Mouse (Mus musculus) intestine, postnatal 0 days (tissue): ENCODE data around the gene Med11. TPM values are rescaled to one million over a fixed set of nuclear protein-coding genes. Genes with fewer than 3 reads are reported as not detected.

ENCODE experiments used
- ATAC-seq: fragments of 200-750 bp; cut with Nextera tagmentation; 2 replicates; pipeline ENCODE4 v1.8.0; 2017; ENCODE audit warnings: mild to moderate bottlenecking, moderate TSS enrichment, moderate library complexity
- H3K27ac ChIP-seq: fragments of 300-500 bp; sonication (generic); 2 replicates; pipeline ENCODE4 v1.5.1; 2014; ENCODE audit warnings: mild to moderate bottlenecking, low read depth, low read length, moderate library complexity
- H3K27me3 ChIP-seq: fragments of 300-500 bp; sonication (generic); replicated peaks from 2 replicates; pipeline ENCODE4 v1.6.1; 2014; ENCODE audit warnings: low read length, mixed read lengths; ENCODE audit not compliant: control insufficient read depth, insufficient read depth
- H3K36me3 ChIP-seq: fragments of 300-500 bp; sonication (generic); 2 replicates; pipeline ENCODE4 v1.6.1; 2014; ENCODE audit warnings: mild to moderate bottlenecking, moderate library complexity; ENCODE audit not compliant: control insufficient read depth, insufficient read depth
- H3K4me1 ChIP-seq: fragments of 300-500 bp; sonication (generic); replicated peaks from 2 replicates; pipeline ENCODE4 v1.6.1; 2014; ENCODE audit warnings: antibody characterized with exemption, low read length, mixed read lengths; ENCODE audit not compliant: control insufficient read depth, insufficient read depth
- H3K4me2 ChIP-seq: fragments of 300-500 bp; sonication (generic); replicated peaks from 2 replicates; pipeline ENCODE4 v1.6.1; 2014; ENCODE audit warnings: low read depth, mild to moderate bottlenecking, moderate library complexity
- H3K4me3 ChIP-seq: fragments of 300-500 bp; sonication (generic); 2 replicates; pipeline ENCODE4 v1.5.1; 2014; ENCODE audit warnings: low read depth, low read length
- H3K9ac ChIP-seq: fragments of 300-500 bp; sonication (generic); 2 replicates; pipeline ENCODE4 v1.6.1; 2014; ENCODE audit warnings: mild to moderate bottlenecking, low read depth, low read length
- H3K9me3 ChIP-seq: fragments of 300-500 bp; sonication (generic); 2 replicates; pipeline ENCODE4 v1.6.1; 2016; ENCODE audit warnings: mixed run types; ENCODE audit not compliant: control insufficient read depth
- CTCF ChIP-seq: sonication (generic); IDR thresholded peaks from 2 replicates; pipeline ENCODE4 v1.5.1; 2016; ENCODE audit warnings: low read depth, mild to moderate bottlenecking, control low read depth, antibody characterized with exemption, moderate library complexity
- WGBS: fragments of 180-500 bp; shearing (Covaris S2); extraction: QIAGEN DNeasy Blood & Tissue Kit; methylation state at CpG from one replicate; pipeline ENCODE4 v1.1.7; 2014; 5-methylcytosine and 5-hydroxymethylcytosine counted together
- polyA plus RNA-seq: library from polyadenylated mRNA; unstranded; fragments of >200 nt; fragmentation: Nextera tagmentation; extraction: Ambion mirVana; gene quantifications from 2 replicates; pipeline ENCODE4 v1.2.1, GENCODE M21; 2015

The Med11 gene
- polyA plus RNA-seq: 30.1 and 30.7 TPM in 2 replicates

- peak; percentile 97 for TF ChIP-seq CTCF
- peak within 1 kb of the TSS; percentile 69 for H3K4me3 ChIP-seq
- H3K36me3 ChIP-seq: peaks cover 8% of the 10 kb centered on the region
- H3K9me3 ChIP-seq: no peaks in the 10 kb centered on the region
- H3K27me3 ChIP-seq: no peaks in the 10 kb centered on the region
- ATAC-seq: peak; percentile 97
- peak within 1 kb of the TSS; percentile 62 for H3K9ac ChIP-seq
- H3K27ac ChIP-seq: peak within 1 kb of the TSS; percentile 96
- peak within 1 kb of the TSS; percentile 76 for H3K4me2 ChIP-seq
- H3K4me1 ChIP-seq: no peaks in the 10 kb centered on the region
- under 1% methylated on average over 46 of the region's 46 CpGs for WGBS
These were observed at the start of gene Med11 for GRCm38 (mm10) chr11:70451797-70452498. TSS of gene Med11 (plus strand) at chr11:70451919.

GRCm38 (mm10) chr11:70403598-70403997 is 48.1 kb upstream of the Med11 start:
- Histone ChIP-seq H3K4me1 (0 out of 2 replicates have a peak, but pooled peaks cover 1% of the 10 kb centered on the region), H3K36me3 (peaks cover 46% of the 10 kb centered on the region), H3K27me3 (no peaks in the 10 kb centered on the region), H3K4me3 (no peak overlapping the region), H3K9me3 (no peaks in the 10 kb centered on the region), H3K27ac (no peak overlapping the region), H3K9ac (no peak overlapping the region), H3K4me2 (no peak overlapping the region; the same call in 1 of the 2 replicates)
- WGBS: 73% methylated on average over 2 of the region's 2 CpGs
- TF ChIP-seq CTCF: no peak
- ATAC-seq: no peak

- H3K27me3 ChIP-seq: no peaks in the 10 kb centered on the region
- peak within 1 kb of the TSS; percentile 77 for H3K27ac ChIP-seq
- peaks cover 16% of the 10 kb centered on the region for H3K36me3 ChIP-seq
- ATAC-seq: peak; percentile 84
- peak within 1 kb of the TSS; percentile 93 for H3K4me3 ChIP-seq
- H3K9ac ChIP-seq: peak within 1 kb of the TSS; percentile 91
- no peak for TF ChIP-seq CTCF
- no peaks in the 10 kb centered on the region for H3K9me3 ChIP-seq
- peak within 1 kb of the TSS; percentile 97 for H3K4me2 ChIP-seq
- 0 out of 2 replicates have a peak, but pooled peaks cover 4% of the 10 kb centered on the region for H3K4me1 ChIP-seq
- under 1% methylated on average over 59 of the region's 59 CpGs for WGBS
These were observed 42.0 kb upstream of the Med11 start, which contains the start of gene Pelp1 for GRCm38 (mm10) chr11:70409594-70410296. TSS of gene Pelp1 (minus strand) at chr11:70410031.

GRCm38 (mm10) chr11:70410297-70410643 is 41.4 kb upstream of the Med11 start:
- Histone ChIP-seq H3K27ac (no peak overlapping the region), H3K36me3 (peaks cover 11% of the 10 kb centered on the region), H3K9ac (peak overlapping the region; percentile 91), H3K9me3 (no peaks in the 10 kb centered on the region), H3K27me3 (no peaks in the 10 kb centered on the region), H3K4me1 (0 out of 2 replicates have a peak, but pooled peaks cover 4% of the 10 kb centered on the region), H3K4me2 (peak overlapping the region; percentile 97), H3K4me3 (peak overlapping the region; percentile 93)
- 61% methylated on average over 6 of the region's 6 CpGs for WGBS
- no peak for TF ChIP-seq CTCF
- ATAC-seq: peak; percentile 15; the same call in 1 of the 2 replicates

- H3K9ac ChIP-seq: no peak overlapping the region
- H3K27me3 ChIP-seq: no peaks in the 10 kb centered on the region
- WGBS: 72% methylated on average over 5 of the region's 5 CpGs
- no peak overlapping the region for H3K27ac ChIP-seq
- no peaks in the 10 kb centered on the region for H3K36me3 ChIP-seq
- H3K4me2 ChIP-seq: no peak overlapping the region
- ATAC-seq: no peak
- H3K9me3 ChIP-seq: no peaks in the 10 kb centered on the region
- TF ChIP-seq CTCF: no peak
- no peak overlapping the region for H3K4me3 ChIP-seq
- H3K4me1 ChIP-seq: 0 out of 2 replicates have a peak, but pooled peaks cover 4% of the 10 kb centered on the region
These were observed 39.1 kb upstream of the Med11 start for GRCm38 (mm10) chr11:70412591-70412990.

GRCm38 (mm10) chr11:70413961-70414360 is 37.8 kb upstream of the Med11 start:
- Histone ChIP-seq H3K4me1 (no peaks in the 10 kb centered on the region), H3K4me2 (no peak overlapping the region), H3K36me3 (no peaks in the 10 kb centered on the region), H3K4me3 (no peak overlapping the region), H3K27ac (no peak overlapping the region), H3K9me3 (no peaks in the 10 kb centered on the region), H3K9ac (no peak overlapping the region), H3K27me3 (no peaks in the 10 kb centered on the region)
- no peak for ATAC-seq
- 3% methylated on average over 3 of the region's 3 CpGs for WGBS
- peak; percentile 94 for TF ChIP-seq CTCF
